Mouse (Mus musculus): ENCODE results near the gene Pbx4.

- TF ChIP-seq CTCF (IDR thresholded peaks at IDR 0.05; ENCODE audit: low read depth) = no peak
- TF ChIP-seq EP300 (IDR thresholded peaks at IDR 0.05; ENCODE audit: low read depth) = no peak
Observed at GRCm38 (mm10) chr8:69904096-69904495, 71.8 kb downstream of the Pbx4 start.
